7 mouse cellular contexts compared by ENCODE assay signal in the genomic region with DNA sequence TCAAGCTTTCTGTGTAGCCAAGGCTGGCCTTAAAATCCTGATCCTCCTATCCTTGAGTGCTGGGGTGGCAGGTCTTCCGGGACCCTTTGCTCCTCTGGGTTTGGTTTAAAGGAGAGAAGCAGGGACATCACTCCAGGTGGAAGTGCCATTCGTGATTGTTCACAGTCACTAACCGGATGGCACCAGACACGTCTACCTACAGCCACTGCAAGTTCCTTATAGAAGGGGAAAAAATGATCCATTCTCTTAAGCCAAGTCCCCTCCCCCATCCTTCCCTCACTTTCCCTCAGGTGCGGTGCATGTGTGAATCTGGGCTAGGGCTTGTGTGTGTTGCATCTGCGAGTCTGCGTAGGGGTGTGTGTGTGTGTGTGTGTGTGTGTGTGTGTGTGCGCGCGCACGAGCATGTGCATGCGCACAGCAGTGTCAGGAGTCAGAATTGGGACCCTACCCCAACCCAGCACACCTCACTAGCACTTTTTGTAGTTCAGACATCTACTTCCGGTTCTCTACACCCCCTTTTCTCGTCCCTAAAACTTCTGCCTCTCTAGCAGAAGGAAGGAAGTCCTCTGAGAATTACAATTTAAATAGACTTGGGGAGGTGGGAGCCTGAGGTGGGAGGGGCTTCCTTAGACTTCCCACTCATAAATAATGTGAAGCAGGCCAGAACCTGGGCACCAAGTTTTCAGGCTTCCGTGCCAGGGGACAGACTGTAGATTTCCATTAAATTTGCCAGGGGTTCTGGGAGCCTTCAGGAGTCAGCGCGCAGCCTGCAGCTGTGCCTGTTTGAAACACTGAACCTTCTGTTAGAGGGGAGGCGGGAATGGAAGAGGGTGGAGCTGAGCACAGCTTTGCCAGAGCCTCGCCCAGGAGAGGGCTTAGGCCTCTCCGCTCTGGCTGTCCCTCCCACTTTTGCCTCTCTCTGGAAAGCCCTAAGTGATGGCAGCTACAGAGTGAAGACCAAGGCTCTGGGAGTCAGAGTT. TPM values are rescaled to one million over a fixed set of nuclear protein-coding genes. Genes with fewer than 3 reads are reported as not detected.
DNase-seq lines count a peak whose midpoint lies in the region; ATAC-seq and TF ChIP-seq lines count a peak whose summit lies in the region.

No protein-coding gene starts in this region.

- peaks cover 34% of the 10 kb centered on the region for H3K36me3 ChIP-seq in erythroblast, embryonic 14.5 days (ENCODE audit: control insufficient read depth)
- peaks cover 10% of the 10 kb centered on the region; the same call in 1 of the 2 replicates for H3K36me3 ChIP-seq in heart, embryonic 16.5 days (ENCODE audit: control insufficient read depth, insufficient read depth)
- H3K36me3 ChIP-seq in stomach, postnatal 0 days (ENCODE audit: control insufficient read depth, insufficient read depth, low read length): 0 out of 2 replicates have a peak, but pooled peaks cover 13% of the 10 kb centered on the region

- peaks cover 67% of the 10 kb centered on the region for H3K4me1 ChIP-seq in erythroblast, embryonic 14.5 days (ENCODE audit: control insufficient read depth)
- peaks cover 40% of the 10 kb centered on the region for H3K4me1 ChIP-seq in heart, embryonic 16.5 days (ENCODE audit: control insufficient read depth, insufficient read depth, low read length)
- H3K4me1 ChIP-seq in stomach, postnatal 0 days (replicated peaks; ENCODE audit: control insufficient read depth, insufficient read depth): peaks cover 31% of the 10 kb centered on the region

- 35% methylated on average over 20 of the region's 20 CpGs for WGBS in heart, embryonic 16.5 days
- WGBS in stomach, postnatal 0 days: 15% methylated on average over 20 of the region's 20 CpGs

- peak overlapping the region; percentile 43 for H3K4me3 ChIP-seq in erythroblast, embryonic 14.5 days (replicated peaks)
- 0 out of 2 replicates have a peak overlapping the region, but pooled peaks have one; percentile 4 for H3K4me3 ChIP-seq in heart, embryonic 16.5 days (ENCODE audit: low read length)
- H3K4me3 ChIP-seq in stomach, postnatal 0 days (ENCODE audit: low read depth, low read length): peak overlapping the region; percentile 8; the same call in 1 of the 2 replicates

- no peak for TF ChIP-seq EP300 in stomach, postnatal 0 days (optimal IDR thresholded peaks at IDR 0.05)

- peak overlapping the region; percentile 41; the same call in 1 of the 2 replicates for H3K9ac ChIP-seq in heart, embryonic 16.5 days (ENCODE audit: low read length)
- peak overlapping the region; percentile 35 for H3K9ac ChIP-seq in stomach, postnatal 0 days (ENCODE audit: low read length)

- DNase-seq in ZHBTc4 (ENCODE audit: low read depth, low spot score): peak; percentile 84
- DNase-seq in kidney, postnatal 4 days: peak; percentile 69 to 78
- DNase-seq in lung, postnatal 25 days (ENCODE audit: low spot score): peak; percentile 66
- peak; percentile 85 for DNase-seq in stomach, postnatal 0 days (ENCODE audit: low spot score)

- peak overlapping the region; percentile 45 for H3K27ac ChIP-seq in heart, embryonic 16.5 days (ENCODE audit: low read length)
- H3K27ac ChIP-seq in stomach, postnatal 0 days (replicated peaks): peak overlapping the region; percentile 99

- ATAC-seq in CD4-positive, CD25-positive, alpha-beta regulatory T cell, adult 4 months: peak; percentile 42
- peak; percentile 50 for ATAC-seq in heart, embryonic 16.5 days (replicated peaks; ENCODE audit: extremely low read depth, insufficient read depth, low FRiP score)
- ATAC-seq in stomach, postnatal 0 days (ENCODE audit: low FRiP score, low TSS enrichment): peak; percentile 82

- peaks cover 15% of the 10 kb centered on the region for H3K27me3 ChIP-seq in erythroblast, embryonic 14.5 days (ENCODE audit: control insufficient read depth)
- H3K27me3 ChIP-seq in heart, embryonic 16.5 days (ENCODE audit: control insufficient read depth, insufficient read depth, low read length): no peaks in the 10 kb centered on the region
- no peaks in the 10 kb centered on the region for H3K27me3 ChIP-seq in stomach, postnatal 0 days (ENCODE audit: control insufficient read depth, insufficient read depth, low read length)

- H3K4me2 ChIP-seq in heart, embryonic 16.5 days (ENCODE audit: low read depth, low read length): peak overlapping the region; percentile 50
- H3K4me2 ChIP-seq in stomach, postnatal 0 days (replicated peaks; ENCODE audit: low read depth): peak overlapping the region; percentile 45

- H3K9me3 ChIP-seq in erythroblast, embryonic 14.5 days (ENCODE audit: control insufficient read depth, low read length): no peaks in the 10 kb centered on the region
- H3K9me3 ChIP-seq in heart, embryonic 16.5 days (replicated peaks; ENCODE audit: control insufficient read depth, low read length): no peaks in the 10 kb centered on the region
- H3K9me3 ChIP-seq in stomach, postnatal 0 days (ENCODE audit: control insufficient read depth, low read length): no peaks in the 10 kb centered on the region

- TF ChIP-seq CTCF in stomach, postnatal 0 days (IDR thresholded peaks at IDR 0.05; ENCODE audit: low read depth): peak; percentile 20; the same call in 1 of the 2 replicates

RNA-seq across cellular contexts. Expression of a gene that starts 3.1 kb away (rescaled TPM):
- 10 to 100 TPM; 17.2 to 34.7 TPM for polyA plus RNA-seq in CD4-positive, CD25-positive, alpha-beta regulatory T cell, adult 4 months (2017; shearing (Covaris generic))
- polyA plus RNA-seq in erythroblast, embryonic 14.5 days (2012): 0.27 and 0.36 TPM in 2 replicates
- polyA plus RNA-seq in heart, embryonic 16.5 days (2015; fragmentation: Nextera tagmentation; extraction: Ambion mirVana): 11.2 and 14.8 TPM in 2 replicates
- 35.2 and 36.7 TPM in 2 replicates for polyA plus RNA-seq in stomach, postnatal 0 days (2015; fragmentation: Nextera tagmentation; extraction: Ambion mirVana)

RNA-seq across cellular contexts. Expression of a gene that starts 10.5 kb away (rescaled TPM):
- polyA plus RNA-seq in CD4-positive, CD25-positive, alpha-beta regulatory T cell, adult 4 months (2017; shearing (Covaris generic)): not detected
- polyA plus RNA-seq in erythroblast, embryonic 14.5 days (2012): 0.20 and 0.87 TPM in 2 replicates
- 1.1 and 1.5 TPM in 2 replicates for polyA plus RNA-seq in heart, embryonic 16.5 days (2015; fragmentation: Nextera tagmentation; extraction: Ambion mirVana)
- polyA plus RNA-seq in stomach, postnatal 0 days (2015; fragmentation: Nextera tagmentation; extraction: Ambion mirVana): 6.1 TPM in 2 replicates

RNA-seq across cellular contexts. Expression of a gene that starts 41.2 kb away (rescaled TPM):
- polyA plus RNA-seq in CD4-positive, CD25-positive, alpha-beta regulatory T cell, adult 4 months (2017; shearing (Covaris generic)): 10 to 100 TPM; 40.9 to 59.2 TPM
- polyA plus RNA-seq in erythroblast, embryonic 14.5 days (2012): 33.5 and 34.7 TPM in 2 replicates
- polyA plus RNA-seq in heart, embryonic 16.5 days (2015; fragmentation: Nextera tagmentation; extraction: Ambion mirVana): 55.1 and 60.6 TPM in 2 replicates
- polyA plus RNA-seq in stomach, postnatal 0 days (2015; fragmentation: Nextera tagmentation; extraction: Ambion mirVana): 62.6 and 63.7 TPM in 2 replicates

RNA-seq across cellular contexts. Expression of a gene that starts 52.4 kb away (rescaled TPM):
- not detected for polyA plus RNA-seq in CD4-positive, CD25-positive, alpha-beta regulatory T cell, adult 4 months (2017; shearing (Covaris generic))
- not detected in 2 replicates for polyA plus RNA-seq in erythroblast, embryonic 14.5 days (2012)
- 0.06 and 0.08 TPM in 2 replicates for polyA plus RNA-seq in heart, embryonic 16.5 days (2015; fragmentation: Nextera tagmentation; extraction: Ambion mirVana)
- 0.13 and 0.15 TPM in 2 replicates for polyA plus RNA-seq in stomach, postnatal 0 days (2015; fragmentation: Nextera tagmentation; extraction: Ambion mirVana)

Comparison
In these comparisons a context has a peak if more than half of its experiments do, and no peak if none do; other contexts are left out.
1. Peak in every context shown above with its lines: DNase-seq, ATAC-seq, H3K4me3 ChIP-seq and H3K27ac ChIP-seq.